Mouse (Mus musculus) embryonic fibroblast, embryonic 13.5 days (primary cell): ENCODE data around the gene Gngt2. TPM values are rescaled to one million over a fixed set of nuclear protein-coding genes. Genes with fewer than 3 reads are reported as not detected.

Experiments used
- H3K27ac ChIP-seq: 2 replicates; pipeline ENCODE4 v1.5.1; 2012; ENCODE audit warnings: low read length, control low read depth, inconsistent platforms; ENCODE audit not compliant: insufficient read depth
- H3K4me1 ChIP-seq: 2 replicates; pipeline ENCODE4 v1.6.1; 2011; ENCODE audit warnings: low read length; ENCODE audit not compliant: control insufficient read depth, insufficient read depth
- H3K4me3 ChIP-seq: 2 replicates; pipeline ENCODE4 v1.5.1; 2011; ENCODE audit warnings: mild to moderate bottlenecking, control low read depth, low read length; ENCODE audit not compliant: insufficient read depth
- CTCF ChIP-seq: IDR thresholded peaks from 2 replicates; pipeline ENCODE4 v1.5.1; 2011; ENCODE audit warnings: mild to moderate bottlenecking, control low read depth, low read length, moderate library complexity, borderline replicate concordance; ENCODE audit not compliant: insufficient read depth
- POLR2A ChIP-seq: IDR thresholded peaks from 2 replicates; pipeline ENCODE4 v1.6.1; 2011; ENCODE audit warnings: low read depth, mild to moderate bottlenecking, control low read depth, low read length, moderate library complexity
- polyA plus RNA-seq: library from polyadenylated mRNA; stranded (reverse); fragments of >200 nt; gene quantifications from 2 replicates; pipeline ENCODE4 v1.2.4, GENCODE M21; 2011; ENCODE audit warnings: low read depth; ENCODE audit not compliant: missing spikeins, insufficient read length

Gngt2 gene
- polyA plus RNA-seq: 2.4 and 5.6 TPM in 2 replicates

- no peak within 1 kb of the TSS for H3K27ac ChIP-seq
- 0 out of 2 replicates have a peak, but pooled peaks cover 4% of the 10 kb centered on the region for H3K4me1 ChIP-seq
- TF ChIP-seq CTCF (no peak), POLR2A (no peak)
These were observed at the start of gene Gngt2 for GRCm38 (mm10) chr11:95837059-95837458. TSS of gene Gngt2 (plus strand) at chr11:95837216.

GRCm38 (mm10) chr11:95789451-95789891 lies 47.5 kb upstream of the Gngt2 start:
- Histone ChIP-seq H3K4me3 (no peak overlapping the region), H3K4me1 (no peaks in the 10 kb centered on the region), H3K27ac (no peak overlapping the region)
- no peak for TF ChIP-seq CTCF
- TF ChIP-seq POLR2A: no peak

More at GRCm38 (mm10) chr11:95837059-95837458, at the start of gene Gngt2:
- no peak within 1 kb of the TSS for H3K4me3 ChIP-seq

DNA sequence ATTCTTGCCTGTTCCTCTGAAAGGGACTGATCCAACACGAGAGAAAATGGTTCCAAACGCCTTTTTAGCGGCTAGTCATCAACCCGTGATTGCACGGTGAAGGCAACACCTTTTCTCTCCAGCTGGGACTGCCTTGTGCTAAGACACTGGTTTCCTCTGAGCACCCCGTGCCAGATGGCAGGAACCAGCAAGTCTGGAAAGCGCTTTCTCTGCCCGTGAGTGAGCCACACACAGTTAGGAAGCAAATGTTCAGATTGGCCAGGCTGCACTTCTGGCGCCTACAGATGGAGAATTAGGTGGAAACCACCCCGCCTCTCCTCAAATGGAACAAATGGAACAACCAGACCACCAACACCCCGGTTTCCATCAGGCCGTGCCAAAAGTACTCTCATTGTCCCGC lies 45.2 kb upstream of the Gngt2 start:
- TF ChIP-seq CTCF (no peak), POLR2A (no peak)
- H3K4me1 ChIP-seq: no peaks in the 10 kb centered on the region
- no peak overlapping the region for H3K27ac ChIP-seq
- no peak overlapping the region for H3K4me3 ChIP-seq

- TF ChIP-seq POLR2A: no peak
- H3K27ac ChIP-seq: no peak overlapping the region
- no peak overlapping the region for H3K4me3 ChIP-seq
- H3K4me1 ChIP-seq: no peaks in the 10 kb centered on the region
These were observed 44.0 kb upstream of the Gngt2 start for GRCm38 (mm10) chr11:95792950-95793509.

- H3K4me3 ChIP-seq: no peak overlapping the region
- no peak for TF ChIP-seq POLR2A
- TF ChIP-seq CTCF: no peak
- H3K4me1 ChIP-seq: no peaks in the 10 kb centered on the region
- no peak overlapping the region for H3K27ac ChIP-seq
These were observed 42.8 kb upstream of the Gngt2 start for GRCm38 (mm10) chr11:95794201-95794600.

DNA sequence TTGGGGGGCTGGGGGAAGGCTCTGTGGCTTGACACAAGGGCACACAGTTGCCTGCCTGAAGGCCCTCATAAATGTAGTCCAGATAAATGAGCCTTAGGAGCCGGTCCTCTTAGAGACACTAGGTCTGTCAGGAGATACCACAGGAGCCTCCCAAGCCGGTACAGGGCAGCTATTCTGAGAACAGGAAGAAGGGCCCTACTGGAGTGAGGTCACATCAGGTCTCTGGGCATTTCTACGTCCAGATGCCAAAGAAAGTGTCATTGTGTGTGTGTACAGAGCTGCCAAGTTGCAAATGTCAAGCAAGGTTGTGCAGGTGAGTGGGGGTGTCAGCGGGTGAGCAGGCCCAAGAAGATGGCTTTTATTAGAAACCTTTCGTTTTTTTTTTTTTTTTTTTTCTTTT lies 41.4 kb upstream of the Gngt2 start:
- Histone ChIP-seq H3K27ac (no peak overlapping the region), H3K4me3 (no peak overlapping the region), H3K4me1 (no peaks in the 10 kb centered on the region)
- TF ChIP-seq CTCF (no peak), POLR2A (no peak)

GRCm38 (mm10) chr11:95805010-95805409 lies 32.0 kb upstream of the Gngt2 start:
- Histone ChIP-seq H3K4me3 (no peak overlapping the region), H3K4me1 (no peaks in the 10 kb centered on the region)
- TF ChIP-seq POLR2A: no peak
- no peak for TF ChIP-seq CTCF

DNA sequence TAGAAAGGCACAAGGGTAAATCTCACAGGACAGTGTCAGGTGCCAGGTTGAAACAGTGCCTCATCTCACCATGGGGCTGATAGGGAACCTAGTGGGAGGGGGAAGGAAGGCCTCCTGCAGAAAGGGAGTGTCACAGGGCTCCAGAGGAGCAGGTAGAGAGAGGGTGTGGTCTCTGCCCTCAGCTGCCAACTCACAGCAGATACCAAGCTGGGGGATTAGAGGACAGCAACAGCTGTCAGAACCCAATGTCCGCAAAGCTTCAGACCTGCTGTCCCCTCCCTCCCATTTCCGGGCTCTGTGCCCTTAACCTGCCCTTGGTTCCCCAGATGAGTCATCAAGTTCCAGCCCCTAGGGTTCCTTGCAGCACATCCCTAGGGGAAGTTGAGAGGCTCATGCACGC lies 31.5 kb upstream of the Gngt2 start:
- Histone ChIP-seq H3K4me1 (no peaks in the 10 kb centered on the region), H3K4me3 (no peak overlapping the region), H3K27ac (no peak overlapping the region)
- TF ChIP-seq CTCF: no peak
- no peak for TF ChIP-seq POLR2A

More at GRCm38 (mm10) chr11:95805010-95805409, 32.0 kb upstream of the Gngt2 start:
- H3K27ac ChIP-seq: no peak overlapping the region

GRCm38 (mm10) chr11:95807884-95808283 lies 29.1 kb upstream of the Gngt2 start:
- Histone ChIP-seq H3K4me1 (no peaks in the 10 kb centered on the region), H3K4me3 (no peak overlapping the region), H3K27ac (no peak overlapping the region)
- TF ChIP-seq POLR2A: no peak
- TF ChIP-seq CTCF: no peak

- TF ChIP-seq CTCF: no peak
- no peak for TF ChIP-seq POLR2A
- H3K4me3 ChIP-seq: no peak overlapping the region
- H3K27ac ChIP-seq: no peak overlapping the region
- H3K4me1 ChIP-seq: no peaks in the 10 kb centered on the region
These were observed 28.5 kb upstream of the Gngt2 start for GRCm38 (mm10) chr11:95808448-95809011.
